Mouse (Mus musculus) inflammation-experienced regulatory T-cells, adult 16 weeks (primary cell): ENCODE results near the gene Faap20. TPM values are rescaled to one million over a fixed set of nuclear protein-coding genes. Genes with fewer than 3 reads are reported as not detected.

Experiments
- polyA plus RNA-seq: library from polyadenylated mRNA; unstranded; fragments of 100-300 nt; shearing (Covaris generic); gene quantifications from one replicate; pipeline ENCODE4 v1.2.1, GENCODE M21; 2017

Gene Faap20
- polyA plus RNA-seq: 136 TPM

DNA sequence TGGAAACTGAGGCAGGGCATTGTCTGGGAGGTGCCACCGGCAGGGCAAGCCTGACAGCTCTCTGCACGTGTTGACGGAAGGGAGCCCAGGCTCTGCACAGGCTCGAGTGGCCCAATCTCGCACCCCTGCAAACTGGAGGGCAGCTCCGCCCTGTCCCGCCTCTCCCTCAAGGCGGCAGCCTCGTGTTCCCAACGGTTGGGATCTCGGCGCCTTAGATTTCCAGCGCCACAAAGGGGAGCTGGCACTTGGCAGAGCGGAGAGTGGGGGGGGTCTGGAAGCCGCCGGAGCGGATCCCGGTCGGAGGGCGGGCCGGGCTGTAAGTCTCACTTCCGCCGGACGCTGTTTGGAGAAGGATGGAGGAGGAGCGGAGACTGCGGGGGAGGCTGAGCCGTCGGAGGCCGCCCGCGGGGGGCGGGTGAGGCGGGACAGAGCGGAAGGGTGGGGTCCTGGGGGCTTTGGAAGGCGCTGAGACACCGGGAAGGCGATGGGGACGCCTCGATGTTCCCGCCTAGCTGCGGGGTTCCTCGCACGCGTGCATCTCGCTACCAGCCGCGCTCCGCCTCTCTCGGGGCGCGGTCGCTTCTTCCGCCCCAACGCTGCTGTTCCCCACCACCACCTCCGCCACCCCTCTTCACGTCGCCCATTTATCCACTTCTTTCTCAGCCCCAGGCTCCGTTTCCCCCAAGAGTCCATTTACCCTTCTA lies at the start of gene Faap20:
Gene Faap20 (plus strand): TSS at position 155 of the 704 bp plus-strand sequence.

DNA sequence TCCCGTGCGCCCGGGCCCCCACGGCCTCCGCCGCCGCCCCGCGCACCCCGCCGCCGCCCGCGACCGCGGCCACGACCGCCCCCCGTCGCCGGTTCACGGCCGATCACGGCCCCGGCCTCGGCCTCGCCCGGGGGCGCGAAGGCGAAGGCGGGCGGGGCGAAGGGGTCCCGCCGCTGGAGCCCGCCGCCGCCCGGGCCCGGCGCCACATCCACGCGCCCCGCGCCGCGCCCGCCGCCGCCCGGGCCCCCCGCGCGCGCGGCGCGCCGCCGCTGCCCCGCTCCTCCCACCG lies 27.1 kb upstream of the Faap20 start, which contains the start of gene Ski:
Gene Ski (minus strand): TSS at position 41 of the 289 bp plus-strand sequence.

Other genes with a start within 250 kb of the Faap20 start
- 0.15 TPM for gene Plch2, start 193.0 kb upstream of the Faap20 start, polyA plus RNA-seq
- gene Pex10, start 182.8 kb upstream of the Faap20 start, polyA plus RNA-seq: 14.5 TPM
- gene Rer1, start 163.4 kb upstream of the Faap20 start, polyA plus RNA-seq: 185 TPM
- 2.3 TPM for gene Morn1, start 163.2 kb upstream of the Faap20 start, polyA plus RNA-seq
- gene Ski, start 27.2 kb upstream of the Faap20 start, polyA plus RNA-seq: 12.4 TPM
- gene Prkcz, start 111.6 kb downstream of the Faap20 start, polyA plus RNA-seq: 39.6 TPM
- 0.82 TPM for gene Gabrd, start 148.3 kb downstream of the Faap20 start, polyA plus RNA-seq
- gene Cfap74, start 159.4 kb downstream of the Faap20 start, polyA plus RNA-seq: 4.3 TPM
- gene Tmem52, start 219.3 kb downstream of the Faap20 start, polyA plus RNA-seq: not detected
- 20.8 TPM for gene Gnb1, start 241.6 kb downstream of the Faap20 start, polyA plus RNA-seq